Mouse (Mus musculus) hindbrain, embryonic 15.5 days (tissue): ENCODE measurements around the gene Crip1. TPM values are rescaled to one million over a fixed set of nuclear protein-coding genes. Genes with fewer than 3 reads are reported as not detected.
"Not testable (repeated sequence)": the region's sequence is repeated elsewhere in the genome, so short reads cannot be mapped to it uniquely, and the experiment has no call there.

ENCODE experiments used
- ATAC-seq: fragments of 200-750 bp; cut with Nextera tagmentation; 2 replicates; pipeline ENCODE4 v1.8.0; 2017; ENCODE audit warnings: low read depth, moderate number of reproducible peaks, moderate TSS enrichment; ENCODE audit not compliant: low FRiP score
- H3K27ac ChIP-seq: fragments of 300-500 bp; sonication (generic); replicated peaks from 2 replicates; pipeline ENCODE4 v1.5.1; 2015; ENCODE audit warnings: mild to moderate bottlenecking, inconsistent platforms
- H3K27me3 ChIP-seq: fragments of 300-500 bp; sonication (generic); 2 replicates; pipeline ENCODE4 v1.6.1; 2015; ENCODE audit warnings: control low read depth, inconsistent platforms
- H3K36me3 ChIP-seq: fragments of 300-500 bp; sonication (generic); 2 replicates; pipeline ENCODE4 v1.6.1; 2015; ENCODE audit warnings: control low read depth, inconsistent platforms
- H3K4me1 ChIP-seq: fragments of 300-500 bp; sonication (generic); replicated peaks from 2 replicates; pipeline ENCODE4 v1.6.1; 2015; ENCODE audit warnings: control low read depth, inconsistent platforms
- H3K4me2 ChIP-seq: fragments of 300-500 bp; sonication (generic); 2 replicates; pipeline ENCODE4 v1.6.1; 2015; ENCODE audit warnings: moderate library complexity, mild to moderate bottlenecking, inconsistent platforms
- H3K4me3 ChIP-seq: fragments of 300-500 bp; sonication (generic); 2 replicates; pipeline ENCODE4 v1.5.1; 2015; ENCODE audit warnings: mild to moderate bottlenecking, inconsistent platforms
- H3K9ac ChIP-seq: fragments of 300-500 bp; sonication (generic); 2 replicates; pipeline ENCODE4 v1.6.1; 2015; ENCODE audit warnings: inconsistent platforms
- H3K9me3 ChIP-seq: fragments of 300-500 bp; sonication (generic); 2 replicates; pipeline ENCODE4 v1.6.1; 2016; ENCODE audit warnings: control low read depth, inconsistent platforms
- WGBS: fragments of 180-500 bp; shearing (Covaris S2); methylation state at CpG from one replicate; pipeline ENCODE4 v1.1.7; 2015; 5-methylcytosine and 5-hydroxymethylcytosine counted together
- polyA plus RNA-seq: library from polyadenylated mRNA; unstranded; fragments of >200 nt; fragmentation: Nextera tagmentation; extraction: Ambion mirVana; gene quantifications from 2 replicates; pipeline ENCODE4 v1.2.1, GENCODE M21; 2015

Gene Crip1
- polyA plus RNA-seq, 1 experiment from 2014 or later, result 29.2 TPM

DNA sequence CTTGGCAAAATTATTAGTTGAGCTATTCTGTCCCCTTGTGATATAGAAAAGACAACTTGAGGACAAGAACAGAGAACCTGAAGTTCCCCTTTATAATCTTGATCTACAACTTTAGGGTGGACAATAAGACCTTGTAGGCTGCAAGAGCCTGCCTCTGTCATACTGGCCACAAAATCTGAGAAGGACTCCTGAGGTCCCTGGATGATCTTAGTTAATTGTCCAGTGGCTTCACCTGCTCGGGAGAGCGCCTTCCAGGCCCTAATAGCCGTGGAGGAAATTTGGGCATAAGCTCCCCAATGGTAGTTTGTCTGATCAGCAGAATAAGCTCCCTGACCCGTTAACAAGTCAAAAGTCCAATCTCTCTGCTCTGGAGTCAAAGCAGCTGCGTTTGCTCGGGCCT is 53.0 kb downstream of the Crip1 start:
- not testable (repeated sequence) for H3K4me2 ChIP-seq, ATAC-seq, H3K9me3 ChIP-seq, H3K27me3 ChIP-seq, H3K4me1 ChIP-seq, H3K9ac ChIP-seq, H3K27ac ChIP-seq, H3K4me3 ChIP-seq, H3K36me3 ChIP-seq
- WGBS, result 100% methylated on average over 3 of the region's 6 CpGs

DNA sequence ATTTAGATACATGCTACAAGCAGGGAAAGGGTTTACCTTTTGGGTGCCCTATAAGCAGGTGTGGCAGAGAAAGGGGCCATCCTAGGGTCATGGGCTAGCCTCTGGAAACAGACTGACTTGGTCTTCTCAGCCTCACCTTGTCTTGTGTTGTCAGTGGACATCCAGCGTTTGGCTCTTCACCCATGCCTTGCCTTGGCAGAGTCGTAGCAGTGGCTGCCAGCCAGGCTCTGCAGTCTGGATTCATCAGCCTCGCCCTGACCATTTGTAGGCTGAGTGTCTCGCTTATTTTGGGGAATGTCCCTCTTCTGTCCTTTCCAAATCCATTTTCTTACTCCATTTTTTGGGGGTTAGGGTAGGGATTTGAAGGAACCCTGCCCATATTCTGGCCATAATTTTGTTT is 55.2 kb downstream of the Crip1 start:
- H3K9ac ChIP-seq, result no peak overlapping the region
- H3K4me2 ChIP-seq, result no peak overlapping the region
- ATAC-seq, result no peak

DNA sequence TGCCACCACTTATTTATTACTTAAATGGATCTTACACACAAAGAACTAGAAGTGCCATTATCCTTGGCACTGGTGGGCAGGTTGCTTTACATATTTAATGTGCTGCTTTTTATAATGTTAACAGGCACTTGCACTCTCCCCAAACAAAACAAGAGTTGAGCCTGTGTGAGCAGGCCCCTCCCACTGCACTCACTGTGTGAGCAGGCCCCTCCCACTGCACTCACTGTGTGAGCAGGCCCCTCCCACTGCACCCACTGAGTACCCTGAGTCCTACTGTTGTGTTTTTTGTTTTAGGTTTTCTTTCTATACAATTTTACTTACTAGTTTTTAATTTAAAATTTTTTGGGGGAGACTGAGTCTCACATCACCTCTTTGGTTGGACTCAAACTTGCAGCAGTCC is 55.9 kb downstream of the Crip1 start:
- Histone ChIP-seq H3K4me1 (no peaks in the 10 kb centered on the region), H3K9ac (no peak overlapping the region)

More for the DNA sequence above, 55.2 kb downstream of the Crip1 start:
- WGBS, result 92% methylated on average over 4 of the region's 4 CpGs
- no peaks in the 10 kb centered on the region for H3K4me1 ChIP-seq
- no peak overlapping the region for H3K4me3 ChIP-seq
- H3K36me3 ChIP-seq, result no peaks in the 10 kb centered on the region
- no peaks in the 10 kb centered on the region for H3K27me3 ChIP-seq
- H3K27ac ChIP-seq, result no peak overlapping the region
- H3K9me3 ChIP-seq, result no peaks in the 10 kb centered on the region

More for the DNA sequence above, 55.9 kb downstream of the Crip1 start:
- Histone ChIP-seq H3K27ac (no peak overlapping the region), H3K27me3 (no peaks in the 10 kb centered on the region), H3K4me3 (no peak overlapping the region), H3K9me3 (no peaks in the 10 kb centered on the region), H3K36me3 (no peaks in the 10 kb centered on the region), H3K4me2 (no peak overlapping the region)
- ATAC-seq, result no peak

Other genes starting within 250 kb of the Crip1 start
- gene Jag2, start 216.5 kb upstream of the Crip1 start, polyA plus RNA-seq, result 13.7 and 14.4 TPM in 2 replicates
- gene Nudt14, start 204.2 kb upstream of the Crip1 start, polyA plus RNA-seq, result 52.3 and 60.9 TPM in 2 replicates
- gene Btbd6, start 169.8 kb upstream of the Crip1 start, polyA plus RNA-seq, result 53.0 and 56.6 TPM in 2 replicates
- gene Brf1, start 145.6 kb upstream of the Crip1 start, polyA plus RNA-seq, result 49.3 and 51.3 TPM in 2 replicates
- gene Pacs2, start 131.8 kb upstream of the Crip1 start, polyA plus RNA-seq, result 30.2 and 32.3 TPM in 2 replicates
- not detected in 2 replicates for gene Tex22, start 71.8 kb upstream of the Crip1 start, polyA plus RNA-seq
- 16.3 and 16.6 TPM in 2 replicates for gene Mta1, start 48.0 kb upstream of the Crip1 start, polyA plus RNA-seq
- gene Crip2, start 6.1 kb upstream of the Crip1 start, polyA plus RNA-seq, result 294 and 336 TPM in 2 replicates
- gene Tedc1, start 10.1 kb downstream of the Crip1 start, polyA plus RNA-seq, result 18.3 and 23.6 TPM in 2 replicates
- gene Tmem121, start 39.6 kb downstream of the Crip1 start, polyA plus RNA-seq, result 47.3 and 49.8 TPM in 2 replicates